Mouse (Mus musculus): Measurements from ENCODE around the gene Myl6b. TPM values are rescaled to one million over a fixed set of nuclear protein-coding genes. Genes with fewer than 3 reads are reported as not detected.
"Not testable (repeated sequence)": the region's sequence is repeated elsewhere in the genome, so short reads cannot be mapped to it uniquely, and the experiment has no call there.

Gene Myl6b
- polyA plus RNA-seq, 1 experiment = not detected

DNA sequence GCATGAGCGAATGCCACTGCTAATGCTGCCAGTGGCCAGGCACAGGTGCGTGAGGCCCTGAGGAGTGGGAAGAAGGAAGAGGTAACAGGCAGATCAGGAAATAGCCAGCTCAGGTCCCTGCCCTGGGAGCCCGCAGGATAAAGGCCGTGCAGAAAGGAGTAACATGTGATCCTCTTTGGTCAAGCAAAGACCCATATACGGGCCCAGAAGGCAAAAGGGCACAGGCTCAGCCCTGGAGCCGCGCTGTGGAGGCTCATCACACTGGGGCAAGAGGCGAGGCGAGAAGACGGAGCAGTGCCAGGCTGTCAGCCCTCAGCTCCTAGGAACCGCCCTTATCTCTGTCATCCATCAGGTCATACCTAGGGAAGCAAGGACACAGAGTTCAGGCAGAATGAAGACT, 11.8 kb upstream of the Myl6b start:
- no peak overlapping the region for H3K4me3 ChIP-seq (ENCODE audit: insufficient read depth, low read depth, low read length)
- TF ChIP-seq POLR2A (IDR thresholded peaks at IDR 0.05; ENCODE audit: insufficient read depth, low read depth, low read length) (no peak), CTCF (IDR thresholded peaks at IDR 0.05; ENCODE audit: insufficient read depth, low read depth, low read length) (no peak)
- H3K4me1 ChIP-seq (ENCODE audit: control insufficient read depth, insufficient read depth, low read length) = no peaks in the 10 kb centered on the region
- WGBS = 89% methylated on average over 11 of the region's 11 CpGs
- H3K27ac ChIP-seq (ENCODE audit: insufficient read depth, low read depth, low read length) = no peak overlapping the region

DNA sequence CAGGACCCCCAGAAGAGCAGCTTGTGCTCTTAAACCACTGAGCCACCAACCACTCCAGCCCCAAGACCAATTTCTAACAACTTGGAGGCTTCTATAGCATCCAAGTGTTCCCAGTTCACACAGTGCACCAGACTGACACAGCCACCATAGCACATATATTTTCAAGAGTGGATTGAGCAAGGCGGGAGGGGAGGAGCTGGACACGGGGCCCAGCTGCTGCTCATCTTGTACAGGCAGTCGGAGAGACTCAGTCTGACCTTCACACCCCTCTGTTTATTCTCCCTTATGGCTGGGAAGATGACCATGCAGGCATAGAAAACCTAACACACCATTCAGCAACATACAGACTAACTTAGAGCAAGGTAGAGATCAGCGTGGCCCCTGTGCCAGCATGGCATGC, 11.3 kb upstream of the Myl6b start:
- Histone ChIP-seq H3K4me3 (ENCODE audit: insufficient read depth, low read depth, low read length) (no peak overlapping the region), H3K27ac (ENCODE audit: insufficient read depth, low read depth, low read length) (no peak overlapping the region), H3K4me1 (ENCODE audit: control insufficient read depth, insufficient read depth, low read length) (no peaks in the 10 kb centered on the region)
- TF ChIP-seq CTCF (IDR thresholded peaks at IDR 0.05; ENCODE audit: insufficient read depth, low read depth, low read length) (no peak), POLR2A (IDR thresholded peaks at IDR 0.05; ENCODE audit: insufficient read depth, low read depth, low read length) (no peak)
- whole genome bisulfite sequencing = 84% methylated on average over 4 of the region's 4 CpGs

DNA sequence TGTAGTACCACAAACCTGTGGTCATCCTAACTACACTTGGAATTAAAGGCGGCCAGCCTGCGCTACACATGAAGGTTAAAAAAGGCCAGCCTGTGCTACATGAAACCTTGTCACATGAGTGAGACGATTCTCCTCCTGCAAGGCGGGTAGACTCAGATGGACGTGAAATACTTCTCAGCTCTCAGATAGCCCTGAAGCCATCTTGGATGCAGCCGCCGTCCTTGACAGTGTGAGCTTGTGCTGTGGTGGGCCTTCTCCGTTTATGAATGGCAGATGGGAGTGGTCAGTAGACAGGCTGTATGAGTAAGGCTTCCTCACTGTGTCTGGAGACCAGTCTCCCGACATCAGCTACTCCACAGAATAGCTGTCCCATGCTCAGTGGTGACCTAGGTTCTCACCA, 10.7 kb upstream of the Myl6b start:
- no peak for TF ChIP-seq CTCF (IDR thresholded peaks at IDR 0.05; ENCODE audit: insufficient read depth, low read depth, low read length)
- no peak for TF ChIP-seq POLR2A (IDR thresholded peaks at IDR 0.05; ENCODE audit: insufficient read depth, low read depth, low read length)
- 89% methylated on average over 9 of the region's 9 CpGs for WGBS
- Histone ChIP-seq H3K4me3 (ENCODE audit: insufficient read depth, low read depth, low read length) (no peak overlapping the region), H3K27ac (ENCODE audit: insufficient read depth, low read depth, low read length) (no peak overlapping the region), H3K4me1 (ENCODE audit: control insufficient read depth, insufficient read depth, low read length) (0 out of 2 replicates have a peak, but pooled peaks cover 4% of the 10 kb centered on the region)

DNA sequence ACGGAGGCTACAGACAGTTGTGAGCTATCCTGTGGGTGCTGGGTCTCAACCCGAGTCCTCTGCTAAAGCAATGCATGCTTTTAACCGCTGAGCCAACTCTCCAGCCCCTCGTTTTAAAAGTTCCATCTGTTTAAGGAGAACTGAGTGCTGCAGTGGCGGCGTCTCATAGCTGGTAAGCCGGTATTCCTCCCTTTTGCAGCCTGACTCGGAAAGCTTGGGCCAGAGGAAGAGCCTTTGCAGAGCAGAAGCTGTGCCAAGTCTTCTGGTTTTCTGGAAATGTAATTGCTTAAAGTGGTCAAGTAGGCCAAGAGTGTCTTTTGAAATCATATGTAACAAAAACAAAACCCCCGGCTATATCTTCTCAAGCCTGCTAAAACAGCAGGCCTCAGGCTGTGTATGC, 9.8 kb upstream of the Myl6b start:
- no peak overlapping the region for H3K27ac ChIP-seq (ENCODE audit: insufficient read depth, low read depth, low read length)
- H3K4me3 ChIP-seq (ENCODE audit: insufficient read depth, low read depth, low read length) = no peak overlapping the region
- WGBS = 76% methylated on average over 9 of the region's 9 CpGs
- 0 out of 2 replicates have a peak, but pooled peaks cover 4% of the 10 kb centered on the region for H3K4me1 ChIP-seq (ENCODE audit: control insufficient read depth, insufficient read depth, low read length)
- TF ChIP-seq CTCF (IDR thresholded peaks at IDR 0.05; ENCODE audit: insufficient read depth, low read depth, low read length) = no peak

DNA sequence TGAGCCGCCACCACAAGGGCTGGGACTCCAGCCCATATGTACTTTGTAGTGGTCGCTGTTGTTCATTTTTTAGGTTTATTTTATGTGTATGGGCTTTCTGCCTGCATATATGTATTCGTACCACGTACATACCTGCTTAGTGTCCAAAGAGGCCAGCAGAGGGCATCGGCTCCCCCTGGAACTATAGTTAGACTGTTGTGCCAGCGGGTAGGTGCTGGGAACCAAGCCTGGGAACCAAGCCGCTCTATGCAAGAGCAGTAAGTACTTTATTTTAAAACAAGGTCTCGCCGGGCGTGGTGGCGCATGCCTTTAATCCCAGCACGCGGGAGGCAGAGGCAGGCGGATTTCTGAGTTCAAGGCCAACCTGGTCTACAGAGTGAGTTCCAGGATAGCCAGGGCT, 7.5 kb upstream of the Myl6b start:
- TF ChIP-seq POLR2A (IDR thresholded peaks at IDR 0.05; ENCODE audit: insufficient read depth, low read depth, low read length) = no peak
- TF ChIP-seq CTCF (IDR thresholded peaks at IDR 0.05; ENCODE audit: insufficient read depth, low read depth, low read length) = no peak
- Histone ChIP-seq H3K4me1 (ENCODE audit: control insufficient read depth, insufficient read depth, low read length) (0 out of 2 replicates have a peak, but pooled peaks cover 4% of the 10 kb centered on the region), H3K4me3 (ENCODE audit: insufficient read depth, low read depth, low read length) (no peak overlapping the region), H3K27ac (ENCODE audit: insufficient read depth, low read depth, low read length) (no peak overlapping the region)
- 98% methylated on average over 14 of the region's 14 CpGs for WGBS

DNA sequence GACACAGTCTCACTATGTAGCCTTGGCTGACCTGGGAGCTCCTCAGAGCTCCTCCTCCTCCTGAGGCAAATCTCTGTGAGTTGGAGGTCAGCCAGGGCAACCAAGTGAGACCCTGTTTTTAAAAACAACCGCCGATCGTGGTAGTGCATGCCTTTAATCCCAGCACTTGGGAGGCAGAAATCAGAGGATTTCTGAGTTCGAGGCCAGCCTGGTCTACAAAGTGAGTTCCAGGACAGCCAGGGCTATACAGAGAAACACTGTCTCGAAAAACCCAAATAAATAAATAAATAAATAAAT, 6.8 kb upstream of the Myl6b start:
- 76% methylated on average over 5 of the region's 5 CpGs for WGBS
- not testable (repeated sequence) for H3K4me1 ChIP-seq (ENCODE audit: control insufficient read depth, insufficient read depth, low read length); H3K4me3 ChIP-seq (ENCODE audit: insufficient read depth, low read depth, low read length); H3K27ac ChIP-seq (ENCODE audit: insufficient read depth, low read depth, low read length)

DNA sequence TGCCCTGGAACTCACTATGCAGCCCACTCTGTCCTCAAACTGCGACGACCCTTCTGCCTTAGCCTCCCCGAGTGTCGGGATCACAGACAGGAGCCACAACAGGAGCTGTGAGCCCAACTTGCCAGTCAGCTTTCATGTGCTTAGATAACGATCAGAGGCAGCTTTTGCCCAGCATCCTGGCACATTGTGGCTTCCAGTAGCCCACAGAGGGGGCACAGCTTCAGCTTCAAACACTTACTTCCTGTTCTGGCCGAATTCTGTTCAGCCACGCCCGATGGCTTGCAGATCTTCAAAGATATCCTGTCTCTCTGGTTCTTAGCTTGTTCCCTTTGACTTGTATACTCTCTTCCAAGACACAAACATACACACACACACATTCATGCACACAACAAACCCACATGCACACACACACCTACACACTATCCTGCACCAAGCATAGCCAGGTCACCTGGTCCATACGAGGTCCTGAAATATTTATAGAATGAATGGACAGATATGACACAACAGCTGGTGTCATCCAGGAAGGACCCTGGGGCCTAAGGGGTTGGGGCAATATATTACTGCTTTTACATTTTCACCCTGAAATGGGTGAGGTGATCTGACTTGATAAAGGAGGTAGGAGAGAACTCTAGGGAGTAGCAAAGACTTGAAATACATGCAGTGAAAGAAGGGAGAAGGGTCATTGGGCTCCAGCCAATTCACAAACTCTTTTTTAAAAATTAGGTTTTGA, 6.3 kb upstream of the Myl6b start:
- WGBS = 71% methylated on average over 9 of the region's 9 CpGs
- no peak for TF ChIP-seq POLR2A (IDR thresholded peaks at IDR 0.05; ENCODE audit: insufficient read depth, low read depth, low read length)
- TF ChIP-seq CTCF (IDR thresholded peaks at IDR 0.05; ENCODE audit: insufficient read depth, low read depth, low read length) = no peak
- H3K4me1 ChIP-seq (ENCODE audit: control insufficient read depth, insufficient read depth, low read length) = 0 out of 2 replicates have a peak, but pooled peaks cover 4% of the 10 kb centered on the region
- no peak overlapping the region; the same call in 1 of the 2 replicates for H3K27ac ChIP-seq (ENCODE audit: insufficient read depth, low read depth, low read length)
- no peak overlapping the region for H3K4me3 ChIP-seq (ENCODE audit: insufficient read depth, low read depth, low read length)

DNA sequence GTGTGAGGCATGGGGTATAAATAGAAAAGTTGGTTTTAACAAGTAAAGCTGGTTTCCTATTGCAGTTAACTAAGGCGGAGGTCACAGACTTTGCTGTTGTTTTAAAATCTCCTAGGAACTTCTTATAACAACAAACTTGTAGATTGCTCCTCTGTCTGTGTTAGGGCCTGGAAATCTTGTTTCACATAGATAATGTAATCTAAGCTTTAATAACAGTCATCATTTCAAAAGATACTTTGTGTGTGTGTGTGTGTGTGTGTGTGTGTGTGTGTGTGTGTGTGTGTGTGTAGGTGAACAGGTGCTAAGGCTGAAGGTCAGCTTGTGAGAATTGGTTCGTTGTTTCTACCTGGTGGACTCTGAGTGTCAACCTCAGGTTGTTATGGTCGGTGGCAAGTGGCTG, 5.5 kb upstream of the Myl6b start:
- WGBS = 86% methylated on average over 3 of the region's 3 CpGs
- H3K27ac ChIP-seq (ENCODE audit: insufficient read depth, low read depth, low read length) = no peak overlapping the region

DNA sequence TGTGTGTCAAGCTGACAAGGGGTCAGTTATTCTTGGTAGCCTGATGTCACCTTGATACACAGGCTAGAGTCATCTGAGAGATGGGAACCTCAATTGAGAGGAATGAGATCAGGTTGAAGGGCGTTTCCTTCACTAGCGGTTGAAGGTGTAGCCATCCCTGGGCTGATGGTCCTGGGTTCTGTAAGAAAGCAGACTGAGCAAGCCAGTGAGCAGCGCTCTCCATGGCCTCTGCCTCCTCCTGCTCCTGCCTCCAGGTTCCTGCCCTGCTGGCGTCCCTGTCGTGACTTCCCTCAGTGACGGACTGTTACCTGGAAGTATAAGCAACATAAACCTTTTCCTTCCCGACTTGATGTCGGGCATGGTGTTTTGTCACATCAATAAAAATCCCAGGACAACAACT, 5.0 kb upstream of the Myl6b start:
- TF ChIP-seq POLR2A (IDR thresholded peaks at IDR 0.05; ENCODE audit: insufficient read depth, low read depth, low read length) (no peak), CTCF (IDR thresholded peaks at IDR 0.05; ENCODE audit: insufficient read depth, low read depth, low read length) (no peak)
- Histone ChIP-seq H3K4me3 (ENCODE audit: insufficient read depth, low read depth, low read length) (no peak overlapping the region), H3K4me1 (ENCODE audit: control insufficient read depth, insufficient read depth, low read length) (0 out of 2 replicates have a peak, but pooled peaks cover 4% of the 10 kb centered on the region), H3K27ac (ENCODE audit: insufficient read depth, low read depth, low read length) (no peak overlapping the region)
- WGBS = 80% methylated on average over 8 of the region's 8 CpGs

More for the DNA sequence above, 5.5 kb upstream of the Myl6b start:
- H3K4me1 ChIP-seq (ENCODE audit: control insufficient read depth, insufficient read depth, low read length) = 0 out of 2 replicates have a peak, but pooled peaks cover 4% of the 10 kb centered on the region
- TF ChIP-seq POLR2A (IDR thresholded peaks at IDR 0.05; ENCODE audit: insufficient read depth, low read depth, low read length) = no peak
- TF ChIP-seq CTCF (IDR thresholded peaks at IDR 0.05; ENCODE audit: insufficient read depth, low read depth, low read length) = no peak
- no peak overlapping the region for H3K4me3 ChIP-seq (ENCODE audit: insufficient read depth, low read depth, low read length)

DNA sequence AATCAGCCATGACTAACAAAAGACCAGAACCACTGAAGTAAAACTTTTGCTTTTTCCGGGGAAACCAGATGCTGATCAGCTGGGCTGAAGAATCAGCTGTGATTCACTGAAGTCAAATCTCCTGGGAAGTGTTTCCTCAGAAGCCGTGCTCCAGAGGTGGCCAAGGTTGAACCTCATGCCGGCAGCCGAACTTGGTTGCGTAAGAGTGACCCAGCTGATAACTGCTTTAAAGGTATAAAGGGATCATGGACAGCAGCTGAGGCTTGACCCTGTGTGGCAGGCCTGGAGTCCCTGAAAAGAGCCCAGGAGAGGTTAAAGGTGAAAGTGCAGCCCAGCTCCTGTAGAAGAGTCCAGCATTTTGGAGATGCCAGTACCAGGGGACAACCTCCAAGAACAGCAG, 3.9 kb upstream of the Myl6b start:
- WGBS = 74% methylated on average over 5 of the region's 5 CpGs
- TF ChIP-seq CTCF (IDR thresholded peaks at IDR 0.05; ENCODE audit: insufficient read depth, low read depth, low read length) (no peak), POLR2A (IDR thresholded peaks at IDR 0.05; ENCODE audit: insufficient read depth, low read depth, low read length) (no peak)
- H3K4me1 ChIP-seq (ENCODE audit: control insufficient read depth, insufficient read depth, low read length) = 0 out of 2 replicates have a peak, but pooled peaks cover 4% of the 10 kb centered on the region
- H3K27ac ChIP-seq (ENCODE audit: insufficient read depth, low read depth, low read length) = no peak overlapping the region
- H3K4me3 ChIP-seq (ENCODE audit: insufficient read depth, low read depth, low read length) = no peak overlapping the region

Data from olfactory bulb, adult 2 months (tissue).